Mouse (Mus musculus): ENCODE measurements at regions not wholly inside any gene's neighbourhood (a gene's known extent, or its start where the extent isn't known, plus 50 kb on each side); places are given as distances from the start of the nearest gene placed in this dataset.
A peak's percentile ranks its signal among the peaks of the same experiment; 100 is the strongest.

GRCm38 (mm10) chr1:42395651-42396260 lies 299.8 kb upstream of the Pou3f3 start:
- DNase-seq (ENCODE audit: low spot score): no peak
- no peaks in the 10 kb centered on the region for H3K9me3 ChIP-seq (ENCODE audit: low read length)
- ATAC-seq: no peak
- no peaks in the 10 kb centered on the region for H3K36me3 ChIP-seq (ENCODE audit: insufficient read depth, low read length)
- H3K4me3 ChIP-seq (ENCODE audit: low read length): no peak overlapping the region
- no peak overlapping the region for H3K27ac ChIP-seq
- no peak overlapping the region for H3K4me2 ChIP-seq (ENCODE audit: low read depth, low read length)
- no peak overlapping the region for H3K9ac ChIP-seq (replicated peaks; ENCODE audit: low read length)
- no peak for TF ChIP-seq CTCF (IDR thresholded peaks at IDR 0.05; ENCODE audit: low read depth)
- WGBS: 82% methylated on average over 13 of the region's 13 CpGs
- H3K4me1 ChIP-seq (ENCODE audit: insufficient read depth, low read length): no peaks in the 10 kb centered on the region
- no peaks in the 10 kb centered on the region for H3K27me3 ChIP-seq (ENCODE audit: insufficient read depth, low read length)

GRCm38 (mm10) chr1:42398461-42399154 lies 297.0 kb upstream of the Pou3f3 start:
- WGBS: 25% methylated on average over 8 of the region's 8 CpGs
- no peaks in the 10 kb centered on the region for H3K4me1 ChIP-seq (ENCODE audit: insufficient read depth, low read length)
- no peaks in the 10 kb centered on the region for H3K27me3 ChIP-seq (ENCODE audit: insufficient read depth, low read length)
- H3K4me3 ChIP-seq (ENCODE audit: low read length): no peak overlapping the region
- ATAC-seq (no peak), DNase-seq (ENCODE audit: low spot score) (no peak)
- no peaks in the 10 kb centered on the region for H3K9me3 ChIP-seq (ENCODE audit: low read length)
- no peak overlapping the region for H3K27ac ChIP-seq
- H3K36me3 ChIP-seq (ENCODE audit: insufficient read depth, low read length): no peaks in the 10 kb centered on the region
- TF ChIP-seq CTCF (IDR thresholded peaks at IDR 0.05; ENCODE audit: low read depth): no peak
- no peak overlapping the region for H3K9ac ChIP-seq (replicated peaks; ENCODE audit: low read length)
- H3K4me2 ChIP-seq (ENCODE audit: low read depth, low read length): no peak overlapping the region

GRCm38 (mm10) chr1:42415817-42416538 lies 279.6 kb upstream of the Pou3f3 start:
- H3K4me1 ChIP-seq (ENCODE audit: insufficient read depth, low read length): no peaks in the 10 kb centered on the region
- 51% methylated on average over 21 of the region's 21 CpGs for WGBS
- H3K27ac ChIP-seq: no peak overlapping the region

GRCm38 (mm10) chr1:42416539-42417218 lies 278.9 kb upstream of the Pou3f3 start:
- H3K27me3 ChIP-seq (ENCODE audit: insufficient read depth, low read length): no peaks in the 10 kb centered on the region
- H3K4me1 ChIP-seq (ENCODE audit: insufficient read depth, low read length): no peaks in the 10 kb centered on the region
- no peak overlapping the region for H3K27ac ChIP-seq
- no peak overlapping the region for H3K9ac ChIP-seq (replicated peaks; ENCODE audit: low read length)
- DNase-seq (ENCODE audit: low spot score) (no peak), ATAC-seq (no peak)
- no peaks in the 10 kb centered on the region for H3K9me3 ChIP-seq (ENCODE audit: low read length)
- H3K4me3 ChIP-seq (ENCODE audit: low read length): no peak overlapping the region
- peak overlapping the region; percentile 24; the same call in 1 of the 2 replicates for H3K4me2 ChIP-seq (ENCODE audit: low read depth, low read length)
- no peak for TF ChIP-seq CTCF (IDR thresholded peaks at IDR 0.05; ENCODE audit: low read depth)
- no peaks in the 10 kb centered on the region for H3K36me3 ChIP-seq (ENCODE audit: insufficient read depth, low read length)
- WGBS: 59% methylated on average over 8 of the region's 8 CpGs

More at GRCm38 (mm10) chr1:42415817-42416538, 279.6 kb upstream of the Pou3f3 start:
- peak overlapping the region; percentile 24 for H3K4me2 ChIP-seq (ENCODE audit: low read depth, low read length)
- no peaks in the 10 kb centered on the region for H3K27me3 ChIP-seq (ENCODE audit: insufficient read depth, low read length)
- H3K9ac ChIP-seq (replicated peaks; ENCODE audit: low read length): no peak overlapping the region
- DNase-seq (ENCODE audit: low spot score) (no peak), ATAC-seq (no peak)
- H3K4me3 ChIP-seq (ENCODE audit: low read length): peak overlapping the region; percentile 7; the same call in 1 of the 2 replicates
- TF ChIP-seq CTCF (IDR thresholded peaks at IDR 0.05; ENCODE audit: low read depth): no peak
- H3K9me3 ChIP-seq (ENCODE audit: low read length): no peaks in the 10 kb centered on the region
- no peaks in the 10 kb centered on the region for H3K36me3 ChIP-seq (ENCODE audit: insufficient read depth, low read length)

GRCm38 (mm10) chr1:42417815-42418214 lies 277.8 kb upstream of the Pou3f3 start:
- no peaks in the 10 kb centered on the region for H3K27me3 ChIP-seq (ENCODE audit: insufficient read depth, low read length)
- H3K4me1 ChIP-seq (ENCODE audit: insufficient read depth, low read length): no peaks in the 10 kb centered on the region
- H3K9ac ChIP-seq (replicated peaks; ENCODE audit: low read length): no peak overlapping the region
- DNase-seq (ENCODE audit: low spot score) (no peak), ATAC-seq (no peak)
- 56% methylated on average over 4 of the region's 4 CpGs for WGBS
- no peaks in the 10 kb centered on the region for H3K36me3 ChIP-seq (ENCODE audit: insufficient read depth, low read length)
- H3K4me3 ChIP-seq (ENCODE audit: low read length): no peak overlapping the region
- H3K9me3 ChIP-seq (ENCODE audit: low read length): no peaks in the 10 kb centered on the region
- H3K4me2 ChIP-seq (ENCODE audit: low read depth, low read length): no peak overlapping the region
- no peak for TF ChIP-seq CTCF (IDR thresholded peaks at IDR 0.05; ENCODE audit: low read depth)
- H3K27ac ChIP-seq: no peak overlapping the region

- H3K4me1 ChIP-seq (ENCODE audit: insufficient read depth, low read length): no peaks in the 10 kb centered on the region
- no peaks in the 10 kb centered on the region for H3K36me3 ChIP-seq (ENCODE audit: insufficient read depth, low read length)
- H3K4me2 ChIP-seq (ENCODE audit: low read depth, low read length): no peak overlapping the region
- TF ChIP-seq CTCF (IDR thresholded peaks at IDR 0.05; ENCODE audit: low read depth): no peak
- ATAC-seq (no peak), DNase-seq (ENCODE audit: low spot score) (no peak)
- H3K27me3 ChIP-seq (ENCODE audit: insufficient read depth, low read length): no peaks in the 10 kb centered on the region
- no peaks in the 10 kb centered on the region for H3K9me3 ChIP-seq (ENCODE audit: low read length)
- WGBS: 64% methylated on average over 1 of the region's 1 CpGs
- no peak overlapping the region for H3K9ac ChIP-seq (replicated peaks; ENCODE audit: low read length)
- no peak overlapping the region for H3K4me3 ChIP-seq (ENCODE audit: low read length)
- H3K27ac ChIP-seq: no peak overlapping the region
Measured at GRCm38 (mm10) chr1:42418233-42418632, 277.3 kb upstream of the Pou3f3 start.
